Mouse (Mus musculus): Measurements from ENCODE around the gene Timp4. TPM values are rescaled to one million over a fixed set of nuclear protein-coding genes. Genes with fewer than 3 reads are reported as not detected.
"Not testable (repeated sequence)": the region's sequence is repeated elsewhere in the genome, so short reads cannot be mapped to it uniquely, and the experiment has no call there.

The Timp4 gene
- polyA plus RNA-seq, 1 experiment from 2014 or later: 0.20 TPM

GRCm38 (mm10) chr6:115255171-115255570 lies 3.2 kb upstream of the Timp4 start:
- H3K36me3 ChIP-seq: no peaks in the 10 kb centered on the region
- peaks cover 9% of the 10 kb centered on the region for H3K27me3 ChIP-seq
- ATAC-seq (ENCODE audit: insufficient number of reproducible peaks, insufficient read depth, low FRiP score, low TSS enrichment, low read depth): no peak
- 80% methylated on average over 3 of the region's 3 CpGs for WGBS
- peaks cover 10% of the 10 kb centered on the region for H3K4me1 ChIP-seq
- no peaks in the 10 kb centered on the region for H3K9me3 ChIP-seq
- no peak overlapping the region for H3K4me2 ChIP-seq
- no peak overlapping the region for H3K4me3 ChIP-seq
- H3K9ac ChIP-seq: no peak overlapping the region
- H3K27ac ChIP-seq: no peak overlapping the region

- no peak for ATAC-seq (ENCODE audit: insufficient number of reproducible peaks, insufficient read depth, low FRiP score, low TSS enrichment, low read depth)
- Histone ChIP-seq H3K27me3 (peaks cover 9% of the 10 kb centered on the region), H3K9ac (peak overlapping the region; percentile 54; the same call in 1 of the 2 replicates), H3K4me1 (peaks cover 10% of the 10 kb centered on the region), H3K9me3 (no peaks in the 10 kb centered on the region), H3K4me2 (peak overlapping the region; percentile 58), H3K27ac (no peak overlapping the region), H3K4me3 (peak overlapping the region; percentile 20), H3K36me3 (no peaks in the 10 kb centered on the region)
- 6% methylated on average over 13 of the region's 13 CpGs for WGBS
Observed at GRCm38 (mm10) chr6:115251531-115251985, 447 bp downstream of the Timp4 start.

GRCm38 (mm10) chr6:115245500-115246058 lies 6.4 kb downstream of the Timp4 start:
- no peaks in the 10 kb centered on the region for H3K9me3 ChIP-seq
- no peak overlapping the region for H3K4me2 ChIP-seq
- WGBS: 79% methylated on average over 3 of the region's 3 CpGs
- no peaks in the 10 kb centered on the region for H3K4me1 ChIP-seq
- no peak for ATAC-seq (ENCODE audit: insufficient number of reproducible peaks, insufficient read depth, low FRiP score, low TSS enrichment, low read depth)
- H3K27me3 ChIP-seq: no peaks in the 10 kb centered on the region
- no peak overlapping the region for H3K27ac ChIP-seq
- no peak overlapping the region for H3K4me3 ChIP-seq
- no peaks in the 10 kb centered on the region for H3K36me3 ChIP-seq
- no peak overlapping the region for H3K9ac ChIP-seq

- Histone ChIP-seq H3K9me3 (no peaks in the 10 kb centered on the region), H3K4me2 (no peak overlapping the region), H3K27ac (no peak overlapping the region), H3K4me1 (0 out of 2 replicates have a peak, but pooled peaks cover 3% of the 10 kb centered on the region), H3K4me3 (no peak overlapping the region), H3K36me3 (no peaks in the 10 kb centered on the region), H3K27me3 (no peaks in the 10 kb centered on the region), H3K9ac (no peak overlapping the region)
- ATAC-seq (ENCODE audit: insufficient number of reproducible peaks, insufficient read depth, low FRiP score, low TSS enrichment, low read depth): no peak
- WGBS: 72% methylated on average over 2 of the region's 2 CpGs
Observed at GRCm38 (mm10) chr6:115244222-115244621, 7.8 kb downstream of the Timp4 start.

GRCm38 (mm10) chr6:115241939-115242338 lies 10.1 kb downstream of the Timp4 start:
- Histone ChIP-seq H3K4me3 (no peak overlapping the region), H3K9me3 (no peaks in the 10 kb centered on the region), H3K9ac (no peak overlapping the region), H3K4me2 (no peak overlapping the region), H3K27ac (no peak overlapping the region), H3K4me1 (0 out of 2 replicates have a peak, but pooled peaks cover 3% of the 10 kb centered on the region), H3K27me3 (peaks cover 3% of the 10 kb centered on the region; the same call in 1 of the 2 replicates), H3K36me3 (no peaks in the 10 kb centered on the region)
- 78% methylated on average over 3 of the region's 3 CpGs for WGBS
- no peak for ATAC-seq (ENCODE audit: insufficient number of reproducible peaks, insufficient read depth, low FRiP score, low TSS enrichment, low read depth)

GRCm38 (mm10) chr6:115241131-115241699 lies 10.8 kb downstream of the Timp4 start:
- Histone ChIP-seq H3K27me3 (peaks cover 3% of the 10 kb centered on the region; the same call in 1 of the 2 replicates), H3K9me3 (no peaks in the 10 kb centered on the region), H3K27ac (no peak overlapping the region), H3K4me2 (no peak overlapping the region), H3K36me3 (no peaks in the 10 kb centered on the region), H3K4me1 (0 out of 2 replicates have a peak, but pooled peaks cover 3% of the 10 kb centered on the region), H3K4me3 (no peak overlapping the region), H3K9ac (no peak overlapping the region)
- WGBS: 66% methylated on average over 3 of the region's 3 CpGs
- ATAC-seq (ENCODE audit: insufficient number of reproducible peaks, insufficient read depth, low FRiP score, low TSS enrichment, low read depth): no peak

- not testable (repeated sequence) for H3K4me2 ChIP-seq; H3K27me3 ChIP-seq; H3K4me3 ChIP-seq; H3K27ac ChIP-seq; H3K9ac ChIP-seq; H3K9me3 ChIP-seq; H3K4me1 ChIP-seq; ATAC-seq (ENCODE audit: insufficient number of reproducible peaks, insufficient read depth, low FRiP score, low TSS enrichment, low read depth); H3K36me3 ChIP-seq
- WGBS: 42% methylated on average over 2 of the region's 2 CpGs
Observed at GRCm38 (mm10) chr6:115240431-115240830, 11.6 kb downstream of the Timp4 start.

GRCm38 (mm10) chr6:115239335-115239734 lies 12.7 kb downstream of the Timp4 start:
- Histone ChIP-seq H3K4me2 (no peak overlapping the region), H3K27me3 (peaks cover 5% of the 10 kb centered on the region), H3K9ac (no peak overlapping the region), H3K4me3 (no peak overlapping the region), H3K4me1 (0 out of 2 replicates have a peak, but pooled peaks cover 3% of the 10 kb centered on the region), H3K36me3 (no peaks in the 10 kb centered on the region), H3K9me3 (no peaks in the 10 kb centered on the region), H3K27ac (no peak overlapping the region)
- WGBS: 75% methylated on average over 7 of the region's 7 CpGs
- ATAC-seq (ENCODE audit: insufficient number of reproducible peaks, insufficient read depth, low FRiP score, low TSS enrichment, low read depth): no peak

GRCm38 (mm10) chr6:115238031-115239027 lies 13.7 kb downstream of the Timp4 start:
- 87% methylated on average over 9 of the region's 9 CpGs for WGBS
- Histone ChIP-seq H3K36me3 (no peaks in the 10 kb centered on the region), H3K27ac (no peak overlapping the region), H3K4me1 (0 out of 2 replicates have a peak, but pooled peaks cover 3% of the 10 kb centered on the region), H3K9ac (no peak overlapping the region), H3K4me2 (no peak overlapping the region), H3K4me3 (no peak overlapping the region), H3K9me3 (no peaks in the 10 kb centered on the region), H3K27me3 (peaks cover 5% of the 10 kb centered on the region)
- no peak for ATAC-seq (ENCODE audit: insufficient number of reproducible peaks, insufficient read depth, low FRiP score, low TSS enrichment, low read depth)

GRCm38 (mm10) chr6:115232562-115232961 lies 19.4 kb downstream of the Timp4 start:
- Histone ChIP-seq H3K27me3 (peaks cover 3% of the 10 kb centered on the region; the same call in 1 of the 2 replicates), H3K27ac (no peak overlapping the region), H3K4me2 (no peak overlapping the region), H3K4me1 (no peaks in the 10 kb centered on the region), H3K9ac (no peak overlapping the region), H3K36me3 (no peaks in the 10 kb centered on the region), H3K9me3 (no peaks in the 10 kb centered on the region), H3K4me3 (no peak overlapping the region)
- WGBS: 67% methylated on average over 1 of the region's 1 CpGs
- no peak for ATAC-seq (ENCODE audit: insufficient number of reproducible peaks, insufficient read depth, low FRiP score, low TSS enrichment, low read depth)

- Histone ChIP-seq H3K4me3 (no peak overlapping the region), H3K4me1 (no peaks in the 10 kb centered on the region), H3K27ac (no peak overlapping the region), H3K4me2 (no peak overlapping the region), H3K36me3 (no peaks in the 10 kb centered on the region), H3K27me3 (peaks cover 3% of the 10 kb centered on the region; the same call in 1 of the 2 replicates), H3K9me3 (no peaks in the 10 kb centered on the region), H3K9ac (no peak overlapping the region)
- no peak for ATAC-seq (ENCODE audit: insufficient number of reproducible peaks, insufficient read depth, low FRiP score, low TSS enrichment, low read depth)
- 68% methylated on average over 4 of the region's 4 CpGs for WGBS
Observed at GRCm38 (mm10) chr6:115231836-115232235, 20.2 kb downstream of the Timp4 start.

Data from embryonic facial prominence, embryonic 13.5 days (tissue).